In the genomic region with DNA sequence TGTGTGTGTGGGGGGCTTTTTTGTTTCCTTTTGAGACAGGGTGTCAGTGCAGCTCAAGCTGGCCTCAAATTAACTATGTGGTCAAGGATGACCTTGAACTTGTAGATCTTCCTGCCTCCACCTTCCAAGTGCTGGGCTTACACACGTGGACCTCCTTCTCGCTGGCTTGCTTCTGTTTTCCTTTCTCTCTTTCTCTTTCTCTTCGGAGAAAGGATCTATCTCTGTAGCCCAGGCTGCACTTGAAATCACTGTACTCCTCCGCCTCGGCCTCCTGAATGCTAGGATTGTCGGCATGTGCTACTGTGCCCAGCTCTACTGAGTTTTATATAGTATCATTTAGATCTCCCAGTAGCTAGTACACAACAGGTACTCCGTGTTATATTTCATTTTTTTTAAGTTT, we compare ENCODE assay signal across 8 mouse cellular contexts. TPM values are rescaled to one million over a fixed set of nuclear protein-coding genes. Genes with fewer than 3 reads are reported as not detected.
A peak's percentile ranks its signal among the peaks of the same experiment; 100 is the strongest.
DNase-seq lines count a peak whose midpoint lies in the region; ATAC-seq and TF ChIP-seq lines count a peak whose summit lies in the region.

No protein-coding gene starts in this region.

- 53% methylated on average over 7 of the region's 7 CpGs for WGBS in intestine, embryonic 15.5 days
- WGBS in neural tube, embryonic 14.5 days, result 14% methylated on average over 7 of the region's 7 CpGs

- H3K4me2 ChIP-seq in intestine, embryonic 15.5 days (replicated peaks), result peak overlapping the region; percentile 92
- H3K4me2 ChIP-seq in neural tube, embryonic 14.5 days (ENCODE audit: low read depth, low read length), result peak overlapping the region; percentile 81

- no peak for TF ChIP-seq CTCF in left cerebral cortex, adult 2 months (IDR thresholded peaks at IDR 0.05)

- intact Hi-C loops in left cerebral cortex, adult 2 months (cut with DNase I), result loop anchor here (5.0 kb wide), 1 partner anchor 80 kb away; a partner anchor contains a TSS
- intact Hi-C loops in left cerebral cortex, postnatal 36 days (cut with DNase I), result loop anchor here (5.0 kb wide), 2 partner anchors 40 to 80 kb away; a partner anchor contains a TSS

- H3K9me3 ChIP-seq in intestine, embryonic 15.5 days, result no peaks in the 10 kb centered on the region
- no peaks in the 10 kb centered on the region for H3K9me3 ChIP-seq in neural tube, embryonic 14.5 days (ENCODE audit: control insufficient read depth, low read length)

- no peak for DNase-seq in left cerebral cortex, adult 2 months (ENCODE audit: extremely low spot score in 1 of 2, low spot score in 2 of 2)
- no peak for DNase-seq in left cerebral cortex, postnatal 36 days (ENCODE audit: low spot score in 2 of 2)
- no peak for DNase-seq in urinary bladder, adult 18-20 months (ENCODE audit: low spot score in 2 of 2)
- DNase-seq in layer of hippocampus, adult 18-20 months (ENCODE audit: low spot score in 2 of 2), result no peak
- DNase-seq in right cerebral cortex, postnatal 10 days (ENCODE audit: low spot score in 2 of 2), result no peak

- no peaks in the 10 kb centered on the region for H3K36me3 ChIP-seq in intestine, embryonic 15.5 days
- H3K36me3 ChIP-seq in neural tube, embryonic 14.5 days (ENCODE audit: control insufficient read depth, insufficient read depth, low read length), result peaks cover 2% of the 10 kb centered on the region

- H3K27me3 ChIP-seq in intestine, embryonic 15.5 days (replicated peaks), result 0 out of 2 replicates have a peak, but pooled peaks cover 2% of the 10 kb centered on the region
- H3K27me3 ChIP-seq in neural tube, embryonic 14.5 days (ENCODE audit: control insufficient read depth, insufficient read depth, low read length), result no peaks in the 10 kb centered on the region

- H3K4me1 ChIP-seq in brown adipose tissue, adult 24 weeks (ENCODE audit: control insufficient read depth, insufficient read depth, insufficient read length, low read length), result no peaks in the 10 kb centered on the region
- 0 out of 2 replicates have a peak, but pooled peaks cover 6% of the 10 kb centered on the region for H3K4me1 ChIP-seq in intestine, embryonic 15.5 days (replicated peaks)
- H3K4me1 ChIP-seq in neural tube, embryonic 14.5 days (ENCODE audit: control insufficient read depth, insufficient read depth, low read length), result peaks cover 11% of the 10 kb centered on the region

- H3K9ac ChIP-seq in intestine, embryonic 15.5 days, result 0 out of 2 replicates have a peak overlapping the region, but pooled peaks have one; percentile 26
- H3K9ac ChIP-seq in neural tube, embryonic 14.5 days (replicated peaks; ENCODE audit: low read depth, low read length), result peak overlapping the region; percentile 39; the same call in 1 of the 2 replicates

- ATAC-seq in intestine, embryonic 15.5 days, result no peak
- ATAC-seq in neural tube, embryonic 14.5 days (ENCODE audit: low read depth), result no peak

- H3K4me3 ChIP-seq in left cerebral cortex, adult 2 months, result peak overlapping the region; percentile 77
- H3K4me3 ChIP-seq in brown adipose tissue, adult 24 weeks (ENCODE audit: insufficient read depth, low read depth, low read length), result peak overlapping the region; percentile 26; the same call in 1 of the 2 replicates
- H3K4me3 ChIP-seq in intestine, embryonic 15.5 days (replicated peaks), result peak overlapping the region; percentile 19
- peak overlapping the region; percentile 85 for H3K4me3 ChIP-seq in neural tube, embryonic 14.5 days (ENCODE audit: low read depth, low read length)

- H3K27ac ChIP-seq in left cerebral cortex, adult 2 months, result no peak overlapping the region
- no peak overlapping the region for H3K27ac ChIP-seq in brown adipose tissue, adult 24 weeks (replicated peaks; ENCODE audit: low read depth, low read length)
- H3K27ac ChIP-seq in intestine, embryonic 15.5 days, result no peak overlapping the region
- H3K27ac ChIP-seq in neural tube, embryonic 14.5 days (ENCODE audit: low read depth, low read length), result no peak overlapping the region

RNA-seq across cellular contexts. Expression of a gene that starts 1.5 kb away (rescaled TPM):
- 10 to 100 TPM; 34.6 to 41.0 TPM for total RNA-seq in left cerebral cortex, adult 2 months (2021)
- total RNA-seq in left cerebral cortex, postnatal 36 days (2021), result 10 to 100 TPM; 38.7 to 47.9 TPM
- 41.7 and 45.2 TPM in 2 replicates for polyA plus RNA-seq in brown adipose tissue, adult 24 weeks (2012; ENCODE audit: insufficient read depth, insufficient read length, missing spikeins)
- polyA plus RNA-seq in intestine, embryonic 15.5 days (2015; fragmentation: Nextera tagmentation; extraction: Ambion mirVana), result 35.6 and 44.9 TPM in 2 replicates
- polyA plus RNA-seq in neural tube, embryonic 14.5 days (2014; fragmentation: Nextera tagmentation; extraction: Ambion mirVana), result 56.3 and 73.1 TPM in 2 replicates
- total RNA-seq in layer of hippocampus, adult 18-20 months (2021), result 10 to 100 TPM; 37.5 to 42.7 TPM

RNA-seq across cellular contexts. Expression of a gene that starts 13.4 kb away (rescaled TPM):
- 1,000 to 10,000 TPM; 1,603 to 1,693 TPM for total RNA-seq in left cerebral cortex, adult 2 months (2021)
- 1,000 to 10,000 TPM; 1,698 to 1,876 TPM for total RNA-seq in left cerebral cortex, postnatal 36 days (2021)
- polyA plus RNA-seq in brown adipose tissue, adult 24 weeks (2012; ENCODE audit: insufficient read depth, insufficient read length, missing spikeins), result 359 and 432 TPM in 2 replicates
- polyA plus RNA-seq in intestine, embryonic 15.5 days (2015; fragmentation: Nextera tagmentation; extraction: Ambion mirVana), result 2,561 and 2,687 TPM in 2 replicates
- polyA plus RNA-seq in neural tube, embryonic 14.5 days (2014; fragmentation: Nextera tagmentation; extraction: Ambion mirVana), result 4,516 and 4,600 TPM in 2 replicates
- 1,000 to 10,000 TPM; 1,877 to 1,910 TPM for total RNA-seq in layer of hippocampus, adult 18-20 months (2021)

RNA-seq across cellular contexts. Expression of a gene that starts 36.7 kb away (rescaled TPM):
- total RNA-seq in left cerebral cortex, adult 2 months (2021), result 10 to 100 TPM; 17.1 to 18.7 TPM
- total RNA-seq in left cerebral cortex, postnatal 36 days (2021), result 10 to 100 TPM; 17.5 to 19.2 TPM
- 1.0 and 2.5 TPM in 2 replicates for polyA plus RNA-seq in brown adipose tissue, adult 24 weeks (2012; ENCODE audit: insufficient read depth, insufficient read length, missing spikeins)
- 10.0 and 10.7 TPM in 2 replicates for polyA plus RNA-seq in intestine, embryonic 15.5 days (2015; fragmentation: Nextera tagmentation; extraction: Ambion mirVana)
- 25.1 and 25.8 TPM in 2 replicates for polyA plus RNA-seq in neural tube, embryonic 14.5 days (2014; fragmentation: Nextera tagmentation; extraction: Ambion mirVana)
- total RNA-seq in layer of hippocampus, adult 18-20 months (2021), result 10 to 100 TPM; 12.8 to 14.9 TPM

Comparison
In these comparisons a context has a peak if more than half of its experiments do, and no peak if none do; other contexts are left out.
1. H3K4me3 ChIP-seq: peak in every context shown above with its lines; median percentile 85 in neural tube, embryonic 14.5 days; 77 in left cerebral cortex, adult 2 months; 26 in brown adipose tissue, adult 24 weeks; 19 in intestine, embryonic 15.5 days.